Mouse (Mus musculus) v-Abl transformed pro-B cells (cell line): ENCODE results near the gene Sorcs3.

Source experiments
- in situ Hi-C, 2 experiments: fragments of 400-800 bp; cut with MboI; formaldehyde crosslinking; loops; one replicate each; pipeline ENCODE4 v1.15.1; 2025; ENCODE audit not compliant: unreplicated experiment in 2 of 2

Sorcs3 gene

DNA sequence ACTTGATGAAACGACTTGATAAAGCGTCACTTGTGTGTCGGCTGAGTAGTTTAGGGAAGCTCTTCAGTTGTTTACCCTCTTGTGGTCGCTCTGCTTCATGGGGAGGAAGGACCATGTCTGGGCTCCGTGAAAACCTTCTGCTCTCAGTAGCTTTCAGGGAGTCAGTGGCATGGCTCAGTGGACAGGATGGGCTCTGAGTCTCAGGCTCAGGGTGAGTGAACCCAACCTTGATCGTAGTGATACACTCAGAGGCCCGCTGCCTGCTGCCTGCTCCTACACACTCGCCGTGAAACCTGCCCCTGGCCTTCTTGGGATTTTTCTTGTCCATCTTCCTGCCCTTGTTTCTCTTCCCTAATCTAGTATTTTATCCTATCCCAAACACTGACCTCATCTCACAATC is 166.0 kb downstream of the Sorcs3 start:
- in situ Hi-C loops: no loop called here

GRCm38 (mm10) chr19:48378006-48378540 is 172.2 kb downstream of the Sorcs3 start:
- in situ Hi-C loops: no loop called here

DNA sequence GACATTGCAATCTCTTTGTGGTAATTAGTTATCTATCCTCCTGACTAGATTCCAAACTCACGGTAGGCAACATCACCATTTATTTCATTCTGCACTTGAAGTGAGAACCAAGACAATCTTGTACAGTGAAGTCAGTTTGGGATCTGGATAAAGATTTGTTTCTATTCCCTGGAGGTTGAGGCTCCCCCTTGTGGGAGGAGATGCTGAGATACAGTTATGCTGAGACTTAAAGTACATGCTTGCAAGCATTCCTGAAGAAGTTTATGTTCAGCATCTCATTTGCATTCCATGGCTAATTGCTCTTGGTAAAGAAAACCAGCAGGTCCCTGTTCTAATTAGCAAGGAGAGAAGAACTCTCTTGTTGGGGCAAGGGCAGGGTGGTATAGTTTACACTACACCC is 185.7 kb downstream of the Sorcs3 start:
- in situ Hi-C loops: no loop called here

- in situ Hi-C loops: no loop called here
Measured at GRCm38 (mm10) chr19:48404774-48405495, 199.1 kb downstream of the Sorcs3 start.

DNA sequence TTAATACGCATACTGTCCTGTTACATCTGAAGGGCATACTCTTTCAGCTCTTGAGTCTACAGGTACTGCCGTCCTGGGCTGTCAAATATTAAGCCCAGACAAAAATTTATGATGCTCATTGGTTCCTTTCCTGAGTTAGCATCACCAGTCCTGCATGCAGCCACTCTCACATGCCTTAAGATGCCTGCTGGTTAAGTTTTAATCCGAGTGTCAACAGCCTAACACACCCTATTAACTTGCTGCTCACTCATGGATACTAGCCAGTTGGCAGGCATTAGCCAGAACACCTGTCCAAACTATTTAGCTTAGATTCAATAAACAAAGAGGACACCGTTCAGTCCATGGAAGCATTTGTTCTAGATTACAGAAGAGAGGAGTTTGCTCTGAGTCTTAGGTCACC is 202.4 kb downstream of the Sorcs3 start:
- in situ Hi-C loops: no loop called here

GRCm38 (mm10) chr19:48411332-48411731 is 205.5 kb downstream of the Sorcs3 start:
- in situ Hi-C loops: no loop called here

DNA sequence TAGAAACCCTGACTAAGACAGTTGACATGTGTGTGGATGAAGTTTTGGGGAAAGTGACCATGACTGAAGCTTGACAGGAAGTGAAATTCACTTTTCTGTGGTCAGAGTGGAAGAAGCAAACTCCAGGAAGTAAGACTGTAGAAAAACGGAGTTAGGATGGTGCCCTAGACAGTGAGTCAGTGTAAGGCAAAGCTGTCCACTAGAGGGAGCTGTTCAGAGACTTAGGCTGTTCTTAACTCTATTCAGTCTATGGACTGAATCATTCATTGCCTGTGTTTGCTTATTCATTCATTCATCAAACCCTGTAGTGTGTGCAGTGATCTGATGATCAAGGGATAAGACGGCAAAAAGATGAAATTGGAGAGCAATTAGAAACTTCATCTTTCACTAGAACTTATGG is 208.0 kb downstream of the Sorcs3 start:
- in situ Hi-C loops: no loop called here

DNA sequence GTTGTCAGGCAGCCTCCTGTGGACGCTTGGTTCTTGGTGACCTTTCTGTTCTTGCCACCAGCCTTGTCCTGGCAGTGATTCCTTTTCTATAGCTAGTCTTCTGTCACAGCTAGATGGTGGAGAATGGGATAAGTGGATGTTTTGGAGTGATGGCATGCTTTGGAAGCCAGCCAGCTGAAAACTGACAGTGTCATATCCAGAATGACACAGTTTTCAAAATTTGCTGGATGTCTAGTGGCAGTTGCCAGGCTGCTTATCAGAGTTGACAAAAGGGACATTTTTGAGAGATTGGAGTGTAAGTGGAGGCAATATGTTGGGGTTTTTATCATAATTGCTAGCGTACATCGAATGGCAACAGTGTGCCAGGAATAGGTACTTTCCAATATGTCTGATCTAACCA is 212.5 kb downstream of the Sorcs3 start:
- in situ Hi-C loops: no loop called here

DNA sequence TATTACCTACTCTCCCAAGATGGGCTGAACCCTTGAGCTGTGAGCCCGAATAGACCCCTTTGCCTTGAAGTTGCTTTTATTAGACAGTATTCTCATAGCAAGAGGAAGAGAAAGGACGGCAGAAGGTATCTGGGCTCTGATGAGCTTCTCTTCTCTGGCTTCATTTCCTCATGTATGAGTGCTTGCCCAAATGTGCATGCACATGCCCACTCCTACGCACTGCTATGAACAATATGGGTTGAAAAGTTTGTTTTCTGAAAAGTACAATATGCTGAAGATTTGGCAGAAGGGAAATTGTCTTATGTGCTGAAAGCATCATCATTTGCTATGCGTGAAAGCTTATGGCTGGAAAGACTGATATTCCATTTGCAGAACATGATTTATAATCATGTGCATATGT is 223.4 kb downstream of the Sorcs3 start:
- in situ Hi-C loops: no loop called here

DNA sequence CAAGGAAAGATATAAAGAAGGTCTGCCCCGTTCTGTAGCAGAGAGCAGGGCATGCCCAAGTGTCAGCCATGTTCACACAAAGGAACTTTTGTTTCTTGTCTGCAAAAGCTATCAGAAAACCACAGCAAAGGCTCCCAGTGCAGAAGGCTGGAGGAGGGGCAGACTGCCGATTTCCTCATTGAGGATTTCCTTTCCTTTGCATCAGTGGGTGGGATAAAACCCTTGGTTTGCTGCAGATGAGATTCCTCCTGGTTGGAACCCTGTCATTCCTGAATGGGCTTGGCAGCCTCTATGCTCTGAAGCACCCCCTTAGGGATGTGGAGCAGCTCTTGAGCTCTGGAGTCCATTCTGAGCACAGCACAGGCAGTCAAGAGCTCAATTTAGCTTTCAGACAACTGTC is 223.9 kb downstream of the Sorcs3 start:
- in situ Hi-C loops: no loop called here

GRCm38 (mm10) chr19:48430328-48430727 is 224.5 kb downstream of the Sorcs3 start:
- in situ Hi-C loops: no loop called here

DNA sequence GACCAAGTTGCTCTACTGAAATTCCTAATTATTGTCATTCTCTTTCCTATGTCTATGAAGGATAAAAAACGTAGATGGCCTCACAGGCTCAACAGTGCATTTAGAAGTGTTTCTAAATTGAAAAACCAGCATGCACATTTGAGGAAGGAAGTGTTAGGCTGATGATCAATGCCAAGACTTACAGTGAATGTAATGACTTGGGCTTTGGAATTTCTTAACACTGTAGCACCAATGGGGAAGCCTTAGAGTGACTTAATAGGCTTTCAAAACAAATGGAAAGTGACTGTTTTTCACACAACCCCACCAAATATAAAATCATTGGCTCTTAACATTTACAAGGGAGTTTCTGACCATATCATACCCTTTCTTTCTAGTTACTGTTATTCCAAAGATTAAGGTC is 232.6 kb downstream of the Sorcs3 start:
- in situ Hi-C loops: no loop called here

GRCm38 (mm10) chr19:48461141-48461540 is 255.3 kb downstream of the Sorcs3 start:
- in situ Hi-C loops: no loop called here

DNA sequence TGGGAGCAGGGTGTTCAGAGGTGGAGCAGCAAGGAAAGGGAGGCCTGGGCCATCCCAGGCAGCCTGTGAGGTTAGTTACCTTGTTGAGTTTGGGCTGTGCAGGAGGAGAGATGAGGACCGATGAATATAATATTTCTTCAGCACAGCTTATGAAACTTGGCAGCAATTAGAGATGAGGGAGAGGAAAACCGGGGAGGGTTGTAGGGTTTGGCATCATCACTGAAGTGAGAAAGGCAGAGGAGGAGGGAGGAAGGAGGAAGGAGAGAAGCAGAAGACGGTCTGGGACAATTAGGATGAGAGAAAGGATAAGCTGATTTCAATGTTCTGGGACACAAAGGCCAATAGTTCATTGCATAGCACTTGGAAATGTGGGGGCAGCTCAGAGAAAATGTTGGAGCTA is 256.6 kb downstream of the Sorcs3 start:
- in situ Hi-C loops: no loop called here

- in situ Hi-C loops: no loop called here
Measured at GRCm38 (mm10) chr19:48463494-48463893, 257.7 kb downstream of the Sorcs3 start.

DNA sequence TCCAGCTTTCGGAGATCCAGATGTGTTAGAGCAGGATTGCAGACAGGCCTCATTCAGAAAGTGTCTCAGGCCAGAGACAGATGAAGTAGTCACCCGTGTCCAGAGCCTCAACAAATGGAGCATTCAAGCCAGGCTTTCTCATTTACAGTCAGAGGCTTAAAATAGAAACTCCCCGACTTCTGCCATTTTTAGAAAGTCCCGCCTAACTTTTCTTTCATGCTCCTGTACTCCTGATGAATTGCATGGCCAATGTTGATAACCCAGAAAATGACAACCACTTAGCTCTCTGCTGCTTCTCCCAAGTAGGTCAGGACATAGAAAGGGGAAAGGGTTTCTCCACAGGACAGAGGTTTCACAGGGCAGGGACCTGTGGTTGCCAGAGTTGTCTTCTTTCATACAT is 261.6 kb downstream of the Sorcs3 start:
- in situ Hi-C loops: no loop called here

DNA sequence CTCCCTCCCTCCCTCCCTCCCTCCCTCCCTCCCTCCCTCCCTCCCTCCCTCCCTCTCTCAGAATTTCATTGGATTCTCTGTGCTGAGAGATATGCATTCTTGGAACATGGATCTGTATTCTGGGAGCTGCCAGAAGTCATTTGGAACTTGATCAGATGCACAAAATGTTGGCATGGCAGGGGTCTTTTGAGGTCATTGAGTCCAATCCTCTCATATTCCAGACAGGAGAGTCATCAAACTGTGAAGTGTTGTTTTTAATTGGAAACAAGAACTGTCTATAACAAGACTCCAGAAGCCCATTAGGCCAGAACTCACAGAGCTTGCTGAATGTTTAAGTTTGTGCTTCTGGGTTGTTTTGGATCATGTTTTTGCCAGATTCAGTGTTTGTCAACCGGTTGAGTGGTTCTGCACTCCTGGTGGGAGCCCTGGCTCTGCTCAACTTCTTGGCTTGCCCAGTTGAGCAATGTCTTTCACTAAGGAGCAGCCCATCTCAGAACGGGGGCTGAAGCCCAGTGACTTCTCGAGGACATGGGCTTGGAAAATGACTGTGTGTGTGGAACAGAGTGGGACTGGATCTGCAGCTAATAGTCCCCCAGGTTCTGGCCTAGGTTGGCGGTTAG is 264.1 kb downstream of the Sorcs3 start:
- in situ Hi-C loops: no loop called here

- in situ Hi-C loops: no loop called here
Measured at GRCm38 (mm10) chr19:48471927-48472326, 266.1 kb downstream of the Sorcs3 start.

DNA sequence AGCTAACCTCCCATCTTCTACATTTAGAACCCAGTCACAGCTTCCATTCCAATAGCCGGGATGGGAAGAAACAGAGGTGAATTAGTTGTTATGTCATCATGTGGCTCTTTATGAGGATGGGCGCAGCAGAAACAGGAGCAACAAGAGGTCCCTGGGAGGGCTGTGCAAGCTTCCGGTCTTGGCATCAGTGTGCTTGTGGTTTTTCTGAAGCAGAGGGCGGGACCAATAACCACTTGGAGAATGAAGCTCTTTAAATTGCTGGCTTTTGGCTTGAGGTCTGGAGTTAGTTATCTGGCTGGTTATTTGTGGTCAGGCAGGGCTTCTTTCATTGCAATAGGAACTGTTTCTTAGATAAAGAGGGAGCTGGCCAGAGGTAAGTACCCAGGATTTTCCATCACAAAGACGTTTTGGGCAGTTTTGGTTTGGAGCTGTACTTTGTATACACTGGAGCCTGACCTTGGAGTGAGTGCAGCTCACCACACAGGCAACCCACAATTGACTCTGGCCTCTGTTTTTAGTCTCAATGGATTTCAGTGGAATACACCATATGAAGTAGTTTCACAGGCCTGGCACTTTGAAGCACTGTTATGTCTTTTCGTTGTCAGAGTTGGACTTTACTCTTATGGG is 270.1 kb downstream of the Sorcs3 start:
- in situ Hi-C loops: no loop called here

DNA sequence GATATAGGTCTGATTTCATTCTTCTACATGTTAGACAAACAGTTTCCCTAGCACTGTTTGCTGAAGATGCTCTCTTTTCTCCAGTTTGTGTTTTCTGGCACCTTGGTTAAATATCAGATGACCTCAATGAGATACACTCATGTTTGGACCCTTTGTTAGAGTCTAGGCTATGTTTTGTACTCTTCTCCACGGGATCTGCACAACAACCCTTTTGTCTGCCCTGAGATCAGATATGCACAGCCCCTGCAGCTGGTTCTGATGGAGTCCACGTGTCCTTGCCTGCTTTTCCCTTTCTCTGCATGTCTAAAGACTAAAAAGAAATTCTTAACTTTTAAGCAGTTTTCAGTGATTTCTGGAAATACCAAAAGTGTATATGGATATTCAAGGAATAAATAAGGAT is 273.0 kb downstream of the Sorcs3 start:
- in situ Hi-C loops: no loop called here

- in situ Hi-C loops: no loop called here
Measured at GRCm38 (mm10) chr19:48482946-48483345, 277.1 kb downstream of the Sorcs3 start.

- in situ Hi-C loops: no loop called here
Measured at GRCm38 (mm10) chr19:48491111-48491510, 285.3 kb downstream of the Sorcs3 start.
